Mouse (Mus musculus) limb, embryonic 15.5 days (tissue): ENCODE data around the gene Olfr283. TPM values are rescaled to one million over a fixed set of nuclear protein-coding genes. Genes with fewer than 3 reads are reported as not detected.
"Not testable (repeated sequence)": the region's sequence is repeated elsewhere in the genome, so short reads cannot be mapped to it uniquely, and the experiment has no call there.

Experiments used
- ATAC-seq: fragments of 200-750 bp; cut with Nextera tagmentation; 2 replicates; pipeline ENCODE4 v1.8.0; 2017; ENCODE audit warnings: low read depth, moderate TSS enrichment; ENCODE audit not compliant: insufficient number of reproducible peaks, low FRiP score, low TSS enrichment
- H3K27ac ChIP-seq: fragments of 300-500 bp; sonication (generic); 2 replicates; pipeline ENCODE4 v1.5.1; 2015; ENCODE audit warnings: moderate library complexity, mild to moderate bottlenecking, inconsistent platforms
- H3K27me3 ChIP-seq: fragments of 300-500 bp; sonication (generic); 2 replicates; pipeline ENCODE4 v1.6.1; 2015; ENCODE audit warnings: inconsistent platforms
- H3K36me3 ChIP-seq: fragments of 300-500 bp; sonication (generic); 2 replicates; pipeline ENCODE4 v1.6.1; 2015; ENCODE audit warnings: inconsistent platforms
- H3K4me1 ChIP-seq: fragments of 300-500 bp; sonication (generic); 2 replicates; pipeline ENCODE4 v1.6.1; 2015; ENCODE audit warnings: inconsistent platforms
- H3K4me2 ChIP-seq: fragments of 300-500 bp; sonication (generic); 2 replicates; pipeline ENCODE4 v1.6.1; 2015; ENCODE audit warnings: mild to moderate bottlenecking, inconsistent platforms
- H3K4me3 ChIP-seq: fragments of 300-500 bp; sonication (generic); 2 replicates; pipeline ENCODE4 v1.5.1; 2015; ENCODE audit warnings: mild to moderate bottlenecking, inconsistent platforms
- H3K9ac ChIP-seq: fragments of 300-500 bp; sonication (generic); 2 replicates; pipeline ENCODE4 v1.6.1; 2015; ENCODE audit warnings: inconsistent platforms
- H3K9me3 ChIP-seq: fragments of 300-500 bp; sonication (generic); 2 replicates; pipeline ENCODE4 v1.6.1; 2016; ENCODE audit warnings: inconsistent platforms
- WGBS: fragments of 180-500 bp; shearing (Covaris S2); methylation state at CpG from one replicate; pipeline ENCODE4 v1.1.7; 2015; 5-methylcytosine and 5-hydroxymethylcytosine counted together
- polyA plus RNA-seq: library from polyadenylated mRNA; unstranded; fragments of >200 nt; fragmentation: Nextera tagmentation; extraction: Ambion mirVana; gene quantifications from 2 replicates; pipeline ENCODE4 v1.2.1, GENCODE M21; 2015

Olfr283 gene
- not detected in 2 replicates for polyA plus RNA-seq

- 81% methylated on average over 6 of the region's 6 CpGs for WGBS
- no peak for ATAC-seq
- Histone ChIP-seq H3K27ac (no peak within 1 kb of the TSS), H3K36me3 (no peaks in the 10 kb centered on the region), H3K9ac (no peak within 1 kb of the TSS), H3K4me2 (no peak within 1 kb of the TSS), H3K4me3 (no peak within 1 kb of the TSS), H3K27me3 (no peaks in the 10 kb centered on the region), H3K4me1 (no peaks in the 10 kb centered on the region), H3K9me3 (no peaks in the 10 kb centered on the region)
Measured at GRCm38 (mm10) chr15:98380846-98381245, at the start of gene Olfr283. Gene Olfr283, minus strand, starts transcription at chr15:98380946.

DNA sequence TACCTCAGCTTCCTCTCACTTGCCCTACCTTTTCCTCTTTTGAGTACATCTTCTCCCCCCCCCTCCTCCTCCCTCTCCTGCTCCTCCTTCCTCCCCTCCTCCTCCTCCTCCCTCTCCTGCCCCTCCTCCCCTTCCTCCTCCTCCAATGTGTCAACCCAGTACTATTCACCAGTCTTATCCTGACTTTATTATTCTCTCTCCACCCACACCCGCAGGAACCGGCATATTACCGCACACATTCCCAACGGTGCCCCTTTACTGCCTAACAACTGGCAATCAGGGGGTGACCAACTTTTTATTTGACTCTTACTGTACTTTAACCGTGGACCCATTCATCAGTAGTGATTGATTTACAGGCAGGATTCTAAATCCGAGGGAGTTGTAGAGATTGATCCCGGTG, 44.4 kb upstream of the Olfr283 start:
- 53% methylated on average over 7 of the region's 7 CpGs for WGBS
- H3K36me3 ChIP-seq = no peaks in the 10 kb centered on the region
- no peak overlapping the region for H3K27ac ChIP-seq
- no peak overlapping the region for H3K9ac ChIP-seq
- no peak overlapping the region for H3K4me2 ChIP-seq
- H3K4me1 ChIP-seq = 0 out of 2 replicates have a peak, but pooled peaks cover 2% of the 10 kb centered on the region
- no peaks in the 10 kb centered on the region for H3K27me3 ChIP-seq
- H3K9me3 ChIP-seq = no peaks in the 10 kb centered on the region
- ATAC-seq = no peak
- H3K4me3 ChIP-seq = no peak overlapping the region

- H3K9me3 ChIP-seq = no peaks in the 10 kb centered on the region
- no peak overlapping the region for H3K4me3 ChIP-seq
- 32% methylated on average over 6 of the region's 6 CpGs for WGBS
- H3K27me3 ChIP-seq = no peaks in the 10 kb centered on the region
- H3K27ac ChIP-seq = no peak overlapping the region
- H3K4me2 ChIP-seq = no peak overlapping the region
- H3K4me1 ChIP-seq = 0 out of 2 replicates have a peak, but pooled peaks cover 2% of the 10 kb centered on the region
- ATAC-seq = no peak
- H3K36me3 ChIP-seq = no peaks in the 10 kb centered on the region
- no peak overlapping the region for H3K9ac ChIP-seq
Measured at GRCm38 (mm10) chr15:98424753-98425152, 44.0 kb upstream of the Olfr283 start.

DNA sequence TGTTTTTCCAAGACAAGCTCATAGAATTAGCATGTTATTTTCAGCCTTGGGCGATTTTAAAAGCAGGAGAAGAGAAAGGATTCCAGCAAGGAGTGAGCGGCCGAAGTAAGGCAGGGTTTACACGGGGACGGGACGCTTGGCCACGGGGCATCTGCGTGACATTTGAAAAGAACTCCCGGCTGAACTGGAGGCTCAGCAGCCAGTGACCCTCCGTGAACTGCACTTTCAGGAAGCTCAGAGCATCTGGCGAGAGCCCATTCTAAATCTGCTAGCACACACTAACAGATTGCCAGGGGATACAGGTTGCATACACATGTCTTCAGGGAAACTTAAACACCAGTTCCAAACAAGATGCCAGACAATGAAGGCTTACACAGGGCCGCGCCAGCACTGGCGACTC, 43.6 kb upstream of the Olfr283 start:
- 0 out of 2 replicates have a peak, but pooled peaks cover 2% of the 10 kb centered on the region for H3K4me1 ChIP-seq
- no peak for ATAC-seq
- H3K27me3 ChIP-seq = no peaks in the 10 kb centered on the region
- no peak overlapping the region for H3K4me2 ChIP-seq
- no peaks in the 10 kb centered on the region for H3K36me3 ChIP-seq
- H3K9me3 ChIP-seq = no peaks in the 10 kb centered on the region
- WGBS = 49% methylated on average over 14 of the region's 14 CpGs
- H3K27ac ChIP-seq = no peak overlapping the region
- no peak overlapping the region for H3K4me3 ChIP-seq
- H3K9ac ChIP-seq = no peak overlapping the region

DNA sequence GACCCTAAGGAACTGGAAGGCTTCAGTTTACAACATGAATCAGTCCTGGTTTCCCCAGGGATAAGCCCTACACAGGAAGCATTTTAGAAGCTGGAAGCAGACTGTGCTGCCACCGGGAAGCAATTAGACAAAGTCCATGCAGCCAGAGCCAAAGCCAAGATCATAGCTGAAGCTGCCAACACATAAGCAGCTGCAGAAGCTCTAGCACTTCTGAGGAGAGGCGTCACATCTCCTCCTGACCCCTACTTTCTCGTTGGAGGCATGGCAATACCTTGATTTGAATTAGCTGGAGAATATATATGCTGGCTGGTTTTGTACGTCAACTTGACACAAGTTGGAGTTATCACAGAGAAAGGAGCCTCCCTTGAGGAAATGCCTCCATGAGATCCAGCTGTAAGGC, 40.2 kb upstream of the Olfr283 start:
- Histone ChIP-seq H3K36me3 (no peaks in the 10 kb centered on the region), H3K9ac (no peak overlapping the region)
- ATAC-seq = no peak

DNA sequence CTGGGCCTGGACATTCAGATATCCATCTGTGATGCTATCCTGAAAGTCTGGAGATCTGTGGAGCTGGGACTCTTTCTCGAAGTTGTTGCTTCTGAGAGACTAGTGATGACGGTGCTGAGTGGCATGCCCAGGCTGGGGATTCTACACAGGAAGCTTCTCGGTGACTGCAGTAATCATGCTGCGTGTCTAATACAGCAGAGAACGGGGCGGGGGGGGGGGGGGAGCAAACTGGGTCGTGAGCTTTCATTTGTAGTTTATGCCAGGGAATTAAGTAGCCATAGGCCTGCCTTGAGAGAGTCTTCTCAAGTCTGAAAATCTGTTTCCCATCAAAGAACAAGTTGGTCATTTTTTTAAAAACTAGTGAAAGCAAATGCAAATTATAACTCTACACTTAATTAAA, 37.4 kb upstream of the Olfr283 start:
- 73% methylated on average over 7 of the region's 7 CpGs for WGBS
- Histone ChIP-seq H3K9me3 (no peaks in the 10 kb centered on the region), H3K27me3 (no peaks in the 10 kb centered on the region), H3K4me3 (no peak overlapping the region), H3K4me1 (no peaks in the 10 kb centered on the region), H3K9ac (no peak overlapping the region), H3K4me2 (no peak overlapping the region), H3K36me3 (no peaks in the 10 kb centered on the region), H3K27ac (no peak overlapping the region)
- no peak for ATAC-seq

More for the DNA sequence above, 40.2 kb upstream of the Olfr283 start:
- no peaks in the 10 kb centered on the region for H3K9me3 ChIP-seq
- H3K27ac ChIP-seq = no peak overlapping the region
- H3K4me2 ChIP-seq = no peak overlapping the region
- H3K4me1 ChIP-seq = 0 out of 2 replicates have a peak, but pooled peaks cover 2% of the 10 kb centered on the region
- WGBS = 49% methylated on average over 4 of the region's 4 CpGs
- no peak overlapping the region for H3K4me3 ChIP-seq
- no peaks in the 10 kb centered on the region for H3K27me3 ChIP-seq

DNA sequence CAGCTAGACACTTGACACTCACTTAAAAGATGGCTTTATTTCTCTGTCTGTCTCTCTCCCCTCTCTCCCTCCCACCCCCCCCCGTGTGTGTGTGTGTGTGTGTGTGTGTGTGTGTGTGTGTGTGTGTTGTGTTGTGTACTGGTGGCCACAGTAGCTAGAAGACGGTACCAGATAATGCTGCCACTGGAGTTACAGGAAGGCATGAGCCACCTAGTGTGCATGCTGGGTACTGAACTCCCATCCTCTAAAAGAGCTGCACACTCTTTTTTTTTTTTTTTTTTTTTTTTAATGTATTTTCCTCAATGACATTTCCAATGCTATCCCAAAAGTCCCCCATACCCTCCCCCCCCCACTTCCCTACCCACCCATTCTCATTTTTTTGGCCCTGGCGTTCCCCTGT, 36.5 kb upstream of the Olfr283 start:
- not testable (repeated sequence) for H3K4me3 ChIP-seq, H3K27ac ChIP-seq, H3K27me3 ChIP-seq, H3K9me3 ChIP-seq, H3K4me1 ChIP-seq, ATAC-seq, H3K9ac ChIP-seq, H3K36me3 ChIP-seq, H3K4me2 ChIP-seq
- 33% methylated on average over 1 of the region's 3 CpGs for WGBS

DNA sequence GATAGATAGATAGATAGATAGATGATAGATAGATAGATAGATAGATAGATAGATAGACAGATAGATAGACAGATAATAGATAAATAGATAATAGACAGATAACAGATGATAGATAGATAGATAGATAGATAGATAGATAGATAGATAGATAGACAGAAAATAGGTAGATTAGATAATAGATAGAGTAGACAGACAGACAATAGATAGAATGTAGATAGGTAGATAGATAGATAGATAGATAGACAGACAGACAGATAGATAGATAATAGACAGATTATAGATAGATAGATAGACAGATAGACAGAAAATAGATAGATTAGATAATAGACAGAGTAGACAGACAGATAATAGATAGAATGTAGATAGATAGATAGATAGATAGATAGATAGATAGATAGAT, 36.1 kb upstream of the Olfr283 start:
- not testable (repeated sequence) for H3K9ac ChIP-seq, H3K36me3 ChIP-seq, H3K27ac ChIP-seq, H3K4me3 ChIP-seq, ATAC-seq, H3K27me3 ChIP-seq, H3K9me3 ChIP-seq, H3K4me2 ChIP-seq, H3K4me1 ChIP-seq

DNA sequence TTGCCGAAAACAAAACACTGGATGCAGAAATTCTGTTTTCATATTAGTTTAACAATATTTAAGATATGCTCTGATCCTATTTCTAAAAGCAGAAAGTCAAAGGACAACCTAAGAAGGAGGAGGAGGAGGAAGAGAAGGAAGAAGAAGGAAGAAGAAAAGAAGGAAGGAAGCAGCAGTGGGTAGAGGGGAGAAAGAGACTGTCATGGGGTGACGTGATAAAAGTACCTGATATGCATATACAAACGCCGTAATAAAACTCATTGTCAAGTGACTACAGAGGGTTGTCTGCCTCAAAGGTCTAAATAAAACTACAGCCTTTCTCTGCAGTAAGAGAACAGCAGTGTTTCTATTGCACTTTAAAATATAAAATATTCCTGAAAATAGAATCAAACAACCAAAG, 35.2 kb upstream of the Olfr283 start:
- no peak for ATAC-seq
- no peak overlapping the region for H3K4me3 ChIP-seq

GRCm38 (mm10) chr15:98410249-98410648, 29.5 kb upstream of the Olfr283 start:
- H3K27me3 ChIP-seq = no peaks in the 10 kb centered on the region
- WGBS = 92% methylated on average over 9 of the region's 9 CpGs
- no peak overlapping the region for H3K27ac ChIP-seq
- no peak overlapping the region for H3K9ac ChIP-seq
- H3K36me3 ChIP-seq = no peaks in the 10 kb centered on the region
- no peak overlapping the region for H3K4me2 ChIP-seq
- no peaks in the 10 kb centered on the region for H3K9me3 ChIP-seq
- no peaks in the 10 kb centered on the region for H3K4me1 ChIP-seq
- no peak for ATAC-seq
- no peak overlapping the region for H3K4me3 ChIP-seq

More for the DNA sequence above, 35.2 kb upstream of the Olfr283 start:
- H3K4me1 ChIP-seq = no peaks in the 10 kb centered on the region
- H3K4me2 ChIP-seq = no peak overlapping the region
- no peak overlapping the region for H3K27ac ChIP-seq
- H3K9ac ChIP-seq = no peak overlapping the region
- H3K36me3 ChIP-seq = no peaks in the 10 kb centered on the region
- no peaks in the 10 kb centered on the region for H3K9me3 ChIP-seq
- WGBS = 69% methylated on average over 4 of the region's 4 CpGs
- H3K27me3 ChIP-seq = no peaks in the 10 kb centered on the region

- no peaks in the 10 kb centered on the region for H3K9me3 ChIP-seq
- no peak overlapping the region for H3K9ac ChIP-seq
- 79% methylated on average over 2 of the region's 2 CpGs for WGBS
- H3K36me3 ChIP-seq = no peaks in the 10 kb centered on the region
- H3K4me3 ChIP-seq = no peak overlapping the region
- ATAC-seq = no peak
- H3K27me3 ChIP-seq = no peaks in the 10 kb centered on the region
- no peak overlapping the region for H3K27ac ChIP-seq
- no peaks in the 10 kb centered on the region for H3K4me1 ChIP-seq
- no peak overlapping the region for H3K4me2 ChIP-seq
Measured at GRCm38 (mm10) chr15:98409635-98410034, 28.9 kb upstream of the Olfr283 start.

DNA sequence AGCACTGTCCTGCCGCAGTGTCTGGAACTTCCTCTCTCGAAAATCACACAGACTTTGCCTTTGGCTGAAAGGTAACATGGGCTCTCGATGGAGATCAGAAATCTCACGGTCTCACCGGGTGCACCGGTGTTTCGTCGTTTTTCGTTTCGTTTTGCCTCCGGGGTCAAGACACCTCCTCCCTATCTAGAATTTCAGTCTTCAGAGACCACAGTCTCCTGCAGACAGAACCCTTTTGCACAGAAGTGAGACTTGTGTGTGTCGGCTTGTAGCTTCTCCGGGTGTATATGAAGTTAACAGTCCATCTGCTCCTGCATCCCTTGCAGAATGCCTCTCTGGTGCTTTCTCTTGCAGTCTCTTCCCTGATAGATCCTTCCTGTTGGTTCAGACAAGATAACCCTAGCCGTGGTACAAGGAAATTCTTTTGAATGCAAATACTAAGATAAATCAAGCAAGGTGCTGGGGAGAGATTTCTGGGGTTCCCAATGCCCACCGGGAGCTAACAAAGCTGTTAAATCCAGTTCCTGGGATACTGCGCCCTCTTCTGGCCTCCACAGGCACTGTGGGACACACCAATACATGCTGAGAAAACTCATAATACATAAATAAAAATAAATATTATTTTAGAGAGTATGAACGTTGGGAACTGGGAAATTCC, 27.8 kb upstream of the Olfr283 start:
- Histone ChIP-seq H3K9ac (no peak overlapping the region), H3K4me2 (no peak overlapping the region), H3K27me3 (no peaks in the 10 kb centered on the region), H3K27ac (no peak overlapping the region), H3K36me3 (no peaks in the 10 kb centered on the region), H3K4me1 (no peaks in the 10 kb centered on the region), H3K9me3 (no peaks in the 10 kb centered on the region), H3K4me3 (no peak overlapping the region)
- ATAC-seq = no peak
- WGBS = 74% methylated on average over 17 of the region's 17 CpGs

- Histone ChIP-seq H3K36me3 (no peaks in the 10 kb centered on the region), H3K27ac (no peak overlapping the region), H3K4me3 (no peak overlapping the region), H3K4me2 (no peak overlapping the region), H3K27me3 (no peaks in the 10 kb centered on the region), H3K9me3 (no peaks in the 10 kb centered on the region), H3K9ac (no peak overlapping the region), H3K4me1 (no peaks in the 10 kb centered on the region)
- WGBS = 87% methylated on average over 10 of the region's 10 CpGs
- ATAC-seq = no peak
Measured at GRCm38 (mm10) chr15:98402356-98402755, 21.6 kb upstream of the Olfr283 start.
